Mouse (Mus musculus): Measurements from ENCODE around the gene Sept9.

The Sept9 gene

GRCm38 (mm10) chr11:117384897-117385296 is 185.4 kb downstream of the Sept9 start:
- DNase-seq: peak; percentile 87 to 91

GRCm38 (mm10) chr11:117385331-117386103 is 186.1 kb downstream of the Sept9 start:
- DNase-seq: no peak

DNA sequence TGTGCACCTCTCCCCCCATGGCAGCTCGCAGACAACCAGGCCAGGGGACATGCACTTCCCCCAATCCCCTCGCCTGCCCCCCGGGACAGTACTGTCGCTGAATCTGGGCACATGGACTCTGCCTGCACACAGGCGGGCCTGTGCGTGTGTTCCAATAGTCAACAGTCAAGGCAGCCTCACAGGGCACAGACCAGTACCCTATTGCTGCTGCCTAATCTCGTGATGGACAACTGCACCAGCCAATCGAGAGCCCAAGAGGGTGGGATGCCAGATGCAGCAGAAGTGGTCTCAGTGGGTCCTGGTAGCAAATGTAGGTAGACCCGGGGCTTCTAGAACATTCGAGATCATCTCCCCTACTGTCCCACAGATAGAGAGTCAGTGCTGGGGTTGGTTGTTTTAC is 187.8 kb downstream of the Sept9 start:
- no peak for DNase-seq

DNA sequence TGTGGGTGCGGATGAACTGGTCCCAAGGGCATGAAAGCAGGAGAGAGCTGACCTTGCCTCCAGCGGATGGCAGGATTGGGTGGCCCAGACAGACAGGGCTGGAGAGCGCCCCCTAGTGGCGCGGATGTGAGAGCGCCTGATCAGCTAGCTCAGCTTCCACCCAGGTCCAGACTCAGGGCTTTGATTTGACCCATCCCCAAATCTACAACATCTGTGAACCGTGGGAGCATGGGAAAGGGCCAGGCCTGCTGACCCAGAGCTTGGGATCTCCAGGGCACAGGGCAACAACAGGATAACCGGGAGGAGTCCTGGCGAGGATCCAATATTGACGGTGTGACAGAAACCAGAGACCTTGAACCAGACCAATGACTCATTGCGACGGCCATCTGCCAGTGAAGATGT is 190.5 kb downstream of the Sept9 start:
- peak; percentile 61 to 63 for DNase-seq

DNA sequence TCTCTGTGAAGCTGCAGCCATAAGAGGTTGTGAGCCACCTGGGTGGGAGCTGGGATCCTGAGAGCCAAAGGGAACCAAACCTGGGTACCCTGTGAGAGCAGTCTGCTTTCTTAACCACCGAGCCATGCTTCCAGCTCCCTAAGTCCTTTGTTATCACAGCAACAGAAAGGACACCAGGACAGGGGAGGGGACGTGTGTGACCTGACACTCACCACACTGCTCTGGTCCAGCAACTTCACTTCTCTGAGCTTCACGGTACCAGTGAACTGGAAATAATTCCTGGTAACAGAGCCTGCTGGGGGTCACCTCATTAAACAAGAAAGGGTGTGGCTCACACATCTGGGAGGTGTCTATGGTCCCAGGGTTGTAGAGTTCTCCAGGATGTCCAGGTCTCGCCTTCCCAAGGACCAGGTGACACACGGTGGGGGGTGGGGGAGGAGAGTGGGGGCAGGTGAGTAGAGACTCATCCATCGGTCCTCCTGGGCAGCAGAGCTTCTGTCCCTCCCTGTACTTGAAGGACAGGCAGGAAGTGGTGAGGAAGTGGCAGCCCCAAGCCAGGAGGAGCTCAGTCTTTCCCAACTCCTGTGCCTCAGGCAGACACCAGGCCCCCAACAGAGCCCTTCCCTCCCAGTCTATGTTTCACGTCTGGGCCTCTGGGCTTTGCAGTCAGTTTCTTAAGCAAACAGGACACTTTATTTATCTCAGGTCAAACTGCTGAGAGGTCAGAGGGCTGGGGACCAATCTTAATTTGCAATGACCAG is 191.5 kb downstream of the Sept9 start:
- no peak for DNase-seq

DNA sequence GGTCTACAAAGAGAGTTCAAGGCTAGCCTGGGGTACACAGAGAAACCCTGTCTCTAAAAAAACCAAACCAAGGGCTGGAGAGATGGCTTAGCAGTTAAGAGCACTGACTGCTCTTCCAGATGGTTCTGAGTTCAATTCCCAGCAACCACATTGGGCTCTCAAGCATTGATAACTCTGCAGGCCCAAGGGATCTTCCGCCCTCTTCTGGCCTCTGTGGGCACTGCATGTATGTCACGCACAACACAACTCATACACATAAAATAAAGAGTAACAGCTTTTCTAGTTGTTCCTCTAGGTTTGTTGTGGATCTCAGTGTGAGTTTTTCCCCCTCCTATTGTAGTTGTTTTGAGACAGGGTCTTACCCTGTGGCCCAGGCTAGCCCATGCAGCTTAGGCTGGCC is 192.8 kb downstream of the Sept9 start:
- no peak for DNase-seq

DNA sequence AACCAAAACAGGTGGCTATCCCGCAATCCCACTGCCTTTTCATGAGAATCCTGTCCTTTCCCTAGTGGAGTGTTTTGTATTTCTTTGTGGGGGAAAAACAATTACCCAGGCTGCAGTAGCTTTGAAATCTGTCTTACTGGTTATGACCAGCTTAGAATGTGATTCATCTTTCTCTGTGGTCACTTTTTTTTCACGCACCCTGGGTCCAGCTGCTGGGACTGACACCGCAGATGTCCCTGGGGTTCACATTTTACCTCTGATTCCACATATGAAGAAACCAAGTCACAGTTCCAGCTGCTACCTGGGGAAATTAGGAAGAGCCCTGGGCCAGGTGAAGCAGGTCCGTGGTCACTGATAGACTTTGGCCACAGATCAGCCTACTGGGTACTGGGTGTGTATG is 194.3 kb downstream of the Sept9 start:
- DNase-seq: no peak

- DNase-seq: no peak
These were observed 195.0 kb downstream of the Sept9 start for GRCm38 (mm10) chr11:117394230-117395137.

GRCm38 (mm10) chr11:117395228-117395627 is 195.8 kb downstream of the Sept9 start:
- DNase-seq: no peak

GRCm38 (mm10) chr11:117396929-117397328 is 197.5 kb downstream of the Sept9 start:
- no peak for DNase-seq

- DNase-seq: no peak
These were observed 198.3 kb downstream of the Sept9 start for GRCm38 (mm10) chr11:117397755-117398154.

DNA sequence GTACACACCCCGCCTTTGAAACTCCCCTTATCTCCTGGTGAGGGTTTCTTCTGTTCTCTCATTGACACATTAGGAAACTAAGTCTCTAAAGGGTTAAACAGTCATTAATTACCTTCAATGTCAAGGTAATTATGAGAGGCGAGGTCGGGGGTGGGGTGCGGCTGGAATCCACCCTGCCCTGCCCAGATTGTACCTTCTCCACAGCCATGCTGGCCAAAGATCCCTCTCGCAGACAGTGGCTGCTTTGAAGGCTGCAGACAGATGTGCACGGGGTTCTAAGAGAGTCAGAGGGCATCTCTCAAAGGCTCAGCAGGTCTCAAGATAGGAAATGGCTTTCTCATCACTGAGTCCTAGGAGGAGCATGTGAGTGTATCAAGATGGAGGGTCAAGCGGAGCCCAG is 198.7 kb downstream of the Sept9 start:
- no peak for DNase-seq

DNA sequence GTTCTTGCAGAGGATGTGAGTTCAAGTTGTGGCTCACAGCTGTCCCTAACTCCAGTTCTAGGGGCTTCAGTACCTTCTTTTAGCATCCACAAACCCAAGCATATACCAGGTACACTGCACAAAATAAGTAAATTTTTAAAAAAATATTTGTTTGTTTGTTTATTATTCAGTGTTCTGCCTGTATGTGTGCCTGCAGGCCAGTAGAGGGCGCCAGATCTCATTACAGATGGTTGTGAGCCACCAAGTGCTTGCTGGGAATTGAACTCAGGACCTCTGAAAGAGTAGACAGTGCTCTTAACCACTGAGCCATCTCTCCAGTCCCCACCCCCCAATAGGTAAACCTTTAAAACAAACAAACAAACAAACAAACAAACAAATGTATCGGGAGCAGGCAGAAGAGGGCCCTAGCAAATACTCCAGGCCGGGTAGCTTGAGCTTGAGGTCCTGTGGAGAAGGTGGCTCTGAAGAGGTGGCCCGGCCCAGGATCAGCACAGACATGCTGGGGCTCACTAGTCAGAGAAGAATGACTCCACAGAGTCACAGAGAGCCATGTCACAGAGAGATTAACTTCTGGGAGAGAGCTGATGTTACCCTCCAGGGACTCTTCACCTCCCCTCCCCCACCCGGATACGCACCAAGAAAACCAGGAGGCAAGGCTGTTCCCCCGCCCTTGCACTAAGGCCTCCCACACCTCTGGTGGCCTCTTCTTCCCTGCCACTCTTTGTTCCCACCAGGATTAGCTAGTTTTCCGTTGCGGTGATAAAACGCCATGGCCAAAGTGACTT is 202.3 kb downstream of the Sept9 start:
- no peak for DNase-seq

GRCm38 (mm10) chr11:117402550-117402949 is 203.1 kb downstream of the Sept9 start:
- DNase-seq: no peak

GRCm38 (mm10) chr11:117403073-117403472 is 203.6 kb downstream of the Sept9 start:
- DNase-seq: no peak

DNA sequence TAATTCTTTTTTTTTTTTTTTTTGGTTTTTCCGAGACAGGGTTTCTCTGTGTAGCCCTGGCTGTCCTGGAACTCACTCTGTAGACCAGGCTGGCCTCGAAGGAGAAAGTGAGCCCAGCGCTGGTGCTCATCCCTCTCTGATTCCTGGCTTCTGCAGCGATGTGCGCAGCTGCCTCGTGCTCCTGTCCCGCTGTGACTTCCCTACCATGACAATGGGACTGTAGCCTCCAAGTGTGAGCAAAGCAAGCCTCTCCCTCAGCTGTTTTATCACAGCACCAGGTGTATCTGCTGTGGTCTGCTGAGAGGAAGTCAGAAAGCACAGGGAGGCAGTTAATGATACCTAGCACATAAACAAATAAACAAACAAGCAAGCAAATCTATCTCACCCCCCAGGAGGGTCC is 204.3 kb downstream of the Sept9 start:
- DNase-seq: no peak

GRCm38 (mm10) chr11:117406711-117407110 is 207.2 kb downstream of the Sept9 start:
- no peak for DNase-seq

GRCm38 (mm10) chr11:117407196-117407595 is 207.7 kb downstream of the Sept9 start:
- no peak for DNase-seq

GRCm38 (mm10) chr11:117407651-117408441 is 208.4 kb downstream of the Sept9 start:
- peak; percentile 60 to 76 for DNase-seq

- no peak for DNase-seq
These were observed 209.1 kb downstream of the Sept9 start for GRCm38 (mm10) chr11:117408442-117409031.

DNA sequence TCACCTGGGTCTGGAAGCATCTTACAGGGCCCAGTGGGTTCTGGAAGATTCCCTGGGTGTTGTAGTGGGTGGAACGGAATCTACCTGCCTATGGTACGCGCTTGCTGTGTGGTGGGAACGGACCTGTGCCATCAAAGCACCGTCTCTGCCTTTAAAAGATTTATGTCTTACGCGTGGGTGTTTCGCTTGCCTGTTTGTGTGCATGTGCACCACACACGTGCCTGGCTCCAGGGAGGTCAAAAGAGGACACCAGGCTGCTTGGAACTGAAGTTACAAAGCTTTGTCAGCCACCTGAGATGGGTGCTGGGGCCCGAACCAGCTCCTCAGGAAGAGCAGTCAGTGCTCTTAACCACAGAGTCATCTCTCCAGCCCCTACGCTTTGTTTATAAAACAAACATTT is 209.9 kb downstream of the Sept9 start:
- DNase-seq: no peak
